Mouse (Mus musculus) v-Abl transformed pro-B cells (cell line): ENCODE data around the gene Lamtor3.
"Not testable (repeated sequence)": the region's sequence is repeated elsewhere in the genome, so short reads cannot be mapped to it uniquely, and the experiment has no call there.

Experiments used
- in situ Hi-C, 2 experiments: fragments of 400-800 bp; cut with MboI; formaldehyde crosslinking; loops; one replicate each; pipeline ENCODE4 v1.15.1; 2025; ENCODE audit not compliant: unreplicated experiment in 2 of 2

Lamtor3 gene

GRCm38 (mm10) chr3:137929940-137930339 is 11.6 kb downstream of the Lamtor3 start:
- in situ Hi-C loops = no loop called here

GRCm38 (mm10) chr3:137932748-137933147 is 14.4 kb downstream of the Lamtor3 start:
- in situ Hi-C loops = no loop called here

DNA sequence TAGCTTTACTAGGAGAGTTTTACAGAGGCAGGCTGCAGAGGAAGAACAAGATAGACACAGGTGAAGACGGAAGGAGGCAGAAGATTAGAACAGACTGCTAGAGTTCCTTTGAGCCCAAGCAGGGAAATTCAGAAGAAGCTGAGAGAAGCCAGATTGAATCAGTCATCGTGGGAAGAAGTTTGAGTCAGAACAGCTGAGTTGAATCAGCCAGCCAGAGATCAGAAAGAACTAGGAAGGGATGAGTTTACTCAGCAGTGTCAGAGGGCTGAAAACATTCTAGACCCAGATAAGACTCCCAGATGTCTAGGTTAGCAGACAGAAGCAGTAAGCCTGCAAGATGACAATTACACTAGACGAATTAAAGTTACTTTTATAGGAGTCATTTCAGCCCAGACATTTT is 15.7 kb downstream of the Lamtor3 start:
- in situ Hi-C loops = no loop called here

DNA sequence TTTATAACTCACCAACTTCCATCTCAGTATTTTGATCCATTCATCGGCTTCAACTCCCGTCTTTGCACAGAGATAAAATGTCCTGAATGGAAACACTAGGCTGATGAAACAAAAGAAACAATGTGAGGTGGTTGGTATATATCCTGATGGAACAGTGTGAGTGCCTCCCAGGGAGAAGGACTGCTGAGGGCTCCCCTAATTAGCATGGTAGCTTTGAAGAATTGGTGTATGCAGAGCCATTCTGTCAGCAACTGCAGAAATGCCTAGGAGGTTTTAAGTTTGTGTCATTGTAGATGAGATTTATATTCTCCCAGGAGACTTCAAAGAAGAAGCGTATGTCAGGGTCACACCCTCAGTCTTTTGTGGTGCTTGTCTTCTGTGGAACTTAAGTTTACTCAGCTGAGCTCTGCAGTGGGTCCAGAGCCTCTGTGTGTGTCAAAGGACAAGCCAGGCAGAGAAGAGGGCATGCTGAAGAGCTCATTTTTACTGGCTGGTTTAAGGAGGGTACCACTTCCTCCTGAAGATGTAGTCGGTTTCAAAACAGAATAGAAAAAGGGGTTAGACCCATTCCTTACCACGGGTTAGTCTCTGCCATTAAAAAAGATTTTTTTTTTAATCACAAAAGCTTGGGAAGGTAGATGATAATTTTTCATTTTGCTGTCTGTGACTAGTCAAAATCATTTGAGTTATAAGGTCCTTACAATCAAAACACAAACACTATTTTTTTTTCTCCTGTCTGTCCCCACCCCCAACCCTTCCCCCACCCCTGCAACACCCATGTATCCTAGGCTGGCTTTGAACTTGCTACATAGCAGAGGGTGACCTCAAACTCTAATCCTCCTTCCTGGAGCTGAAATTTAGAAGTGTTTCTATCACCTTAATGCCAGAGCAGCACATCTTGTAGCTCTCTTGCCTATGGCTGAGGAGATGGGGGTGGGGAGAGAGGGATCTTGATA is 17.5 kb downstream of the Lamtor3 start:
- in situ Hi-C loops = no loop called here

GRCm38 (mm10) chr3:137936541-137936940 is 18.2 kb downstream of the Lamtor3 start:
- in situ Hi-C loops = no loop called here

DNA sequence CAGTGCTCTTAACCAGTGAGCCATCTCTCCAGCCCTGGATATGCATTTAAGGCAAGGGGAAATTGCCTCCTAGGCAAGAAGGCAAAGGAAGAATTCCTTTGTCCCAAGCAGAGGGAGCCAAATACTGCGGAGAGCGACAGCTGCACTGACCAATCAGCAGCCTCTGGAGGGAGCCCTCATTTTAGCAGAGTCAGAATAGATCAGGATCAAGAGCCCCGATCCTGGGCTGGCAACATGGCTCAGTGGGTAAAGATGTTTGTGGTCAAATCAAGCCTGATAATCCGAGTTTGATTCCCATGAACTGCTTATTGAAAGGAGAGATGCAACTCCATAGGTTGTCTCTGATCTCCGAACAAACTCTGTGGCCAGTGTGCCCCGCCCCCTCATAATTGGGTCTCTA is 20.3 kb downstream of the Lamtor3 start:
- in situ Hi-C loops = no loop called here

GRCm38 (mm10) chr3:137940757-137941156 is 22.5 kb downstream of the Lamtor3 start:
- in situ Hi-C loops = no loop called here

GRCm38 (mm10) chr3:137941555-137941954 is 23.2 kb downstream of the Lamtor3 start:
- in situ Hi-C loops = no loop called here

- in situ Hi-C loops = no loop called here
These were observed 23.9 kb downstream of the Lamtor3 start for GRCm38 (mm10) chr3:137942098-137942622.

DNA sequence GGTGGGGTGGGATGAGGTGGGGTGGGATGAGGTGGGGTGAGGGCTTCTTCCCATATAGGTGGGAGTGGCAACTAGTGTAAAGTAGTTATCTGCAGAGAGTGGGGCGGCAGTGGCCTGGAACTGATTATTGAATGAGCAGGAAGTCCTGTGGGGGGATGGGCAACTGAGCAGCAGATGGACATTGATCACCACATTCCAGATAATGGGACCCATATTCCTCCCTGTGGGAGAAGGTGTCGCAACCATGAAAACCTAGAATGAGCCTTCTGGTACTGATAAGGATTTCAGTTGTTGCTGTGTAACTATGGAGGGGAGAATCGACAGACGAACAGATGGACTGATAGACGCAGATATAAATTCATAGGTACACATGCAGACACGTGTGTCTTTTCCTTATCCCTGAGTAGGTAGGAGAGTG is 25.4 kb downstream of the Lamtor3 start:
- in situ Hi-C loops = no loop called here

DNA sequence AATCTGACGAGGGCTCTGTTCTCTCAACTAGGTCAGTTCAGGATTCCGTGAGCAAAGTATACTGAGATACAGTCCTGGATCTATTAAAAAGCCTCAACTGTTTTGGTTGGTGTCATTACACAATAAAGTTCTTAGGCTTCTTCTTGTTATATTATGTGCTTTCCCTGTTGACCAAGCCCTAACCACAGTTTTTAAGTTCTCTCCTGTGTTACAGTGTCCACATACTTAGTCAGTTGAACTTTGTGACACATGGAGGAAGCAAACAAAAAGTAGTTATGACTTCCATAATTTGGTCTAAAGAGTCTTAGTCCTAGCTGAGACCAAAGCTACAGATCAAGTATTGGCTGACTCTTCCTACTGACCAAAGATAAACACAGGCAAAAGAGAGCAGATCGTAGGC is 28.5 kb downstream of the Lamtor3 start:
- in situ Hi-C loops = no loop called here

DNA sequence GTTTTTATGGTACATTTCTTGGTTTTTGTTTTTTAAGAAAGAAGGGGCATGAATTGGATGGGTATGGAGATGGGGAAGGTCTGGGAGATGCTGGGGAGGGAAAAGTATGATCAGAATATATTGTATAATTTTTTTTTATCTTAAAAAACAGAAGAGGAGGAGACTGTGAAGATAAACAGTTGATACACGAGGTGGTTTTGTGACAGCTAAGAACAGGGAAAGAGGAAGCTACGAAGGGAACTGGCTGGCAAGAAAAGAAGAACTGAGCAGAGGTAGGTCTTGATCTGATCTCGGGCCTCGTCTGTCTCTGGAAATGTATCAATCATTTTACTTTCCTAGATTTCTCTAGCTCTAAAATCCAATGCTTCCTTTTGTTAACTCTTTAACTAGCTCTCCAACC is 29.2 kb downstream of the Lamtor3 start:
- in situ Hi-C loops = no loop called here

GRCm38 (mm10) chr3:137950191-137950885 is 32.0 kb downstream of the Lamtor3 start:
- in situ Hi-C loops = no loop called here

GRCm38 (mm10) chr3:137951302-137951701 is 33.0 kb downstream of the Lamtor3 start:
- in situ Hi-C loops = not testable (repeated sequence)

GRCm38 (mm10) chr3:137951819-137952218 is 33.5 kb downstream of the Lamtor3 start:
- in situ Hi-C loops = no loop called here

- in situ Hi-C loops = no loop called here
These were observed 34.1 kb downstream of the Lamtor3 start for GRCm38 (mm10) chr3:137952225-137952913.

DNA sequence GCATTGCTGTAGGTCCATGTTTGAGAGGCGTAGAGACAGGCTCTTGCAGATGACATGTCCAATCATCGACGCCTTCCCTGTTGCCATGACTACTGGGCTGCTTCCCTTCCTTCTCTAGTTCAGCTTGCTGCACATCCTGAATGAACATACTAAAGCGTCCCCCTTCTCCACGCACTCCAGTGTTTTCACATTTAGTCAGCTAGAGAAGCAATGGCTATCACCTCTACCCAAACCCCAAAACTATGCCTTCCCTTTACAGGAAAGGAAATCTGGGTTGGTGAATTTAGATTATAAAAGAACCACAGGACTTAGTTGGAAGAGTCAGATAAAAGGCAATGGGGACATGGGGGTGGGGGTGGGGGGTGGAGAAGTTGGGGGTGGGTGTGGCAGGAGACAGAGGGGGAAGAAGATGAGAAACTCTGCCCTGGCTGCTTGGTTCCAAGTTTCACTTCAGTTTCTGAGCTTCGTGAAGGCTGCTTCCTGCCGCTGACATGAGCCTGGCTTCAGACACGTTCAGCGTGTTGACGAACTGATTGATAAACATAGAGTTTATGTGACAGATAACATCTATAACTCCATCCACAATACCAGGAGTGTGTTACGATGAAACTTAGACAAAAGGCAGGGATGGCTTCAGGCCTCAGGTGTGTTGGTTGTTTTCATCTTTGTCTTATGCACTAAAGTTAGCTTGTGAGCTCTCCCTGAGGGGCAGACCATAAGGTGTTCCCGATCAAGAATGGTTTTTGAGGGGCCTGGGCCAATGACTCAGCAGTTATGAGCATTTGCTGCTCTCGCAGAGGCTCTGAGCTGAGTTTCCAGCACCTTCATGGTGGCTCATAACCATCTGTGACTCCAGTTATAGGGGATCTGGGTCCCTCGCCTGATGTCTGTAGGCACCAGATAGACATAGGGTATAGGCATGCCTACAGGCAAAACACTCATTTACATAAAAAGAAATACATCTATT is 34.9 kb downstream of the Lamtor3 start:
- in situ Hi-C loops = no loop called here

GRCm38 (mm10) chr3:137954256-137954916 is 36.1 kb downstream of the Lamtor3 start:
- in situ Hi-C loops = no loop called here

DNA sequence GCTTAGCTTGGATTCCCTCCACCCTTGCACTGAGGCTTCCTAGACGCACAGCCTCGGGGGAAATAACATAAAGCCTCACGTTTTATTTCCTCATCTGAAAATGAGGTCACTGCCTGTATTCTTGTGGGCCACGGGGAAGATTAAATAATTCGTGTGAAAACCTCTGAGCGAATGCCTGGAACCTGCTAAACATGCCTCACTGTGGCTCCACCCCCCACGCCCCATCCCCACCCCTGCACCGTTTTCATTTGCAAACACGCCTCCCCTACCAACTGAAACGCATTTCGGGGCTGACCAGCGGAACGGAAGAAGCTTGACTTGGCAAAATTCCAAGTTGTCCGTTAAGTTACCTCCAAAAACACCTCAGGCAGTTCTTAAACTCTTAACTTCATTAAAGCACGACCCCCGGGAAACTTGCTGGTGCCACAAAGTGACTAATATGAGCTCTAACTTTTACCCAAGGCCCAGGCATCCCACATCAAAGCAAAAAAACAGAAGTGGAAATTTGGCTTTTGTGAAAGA is 37.3 kb downstream of the Lamtor3 start:
- in situ Hi-C loops = no loop called here
